Mouse (Mus musculus) ES-Bruce4 (cell line): ENCODE data around the gene Ewsr1.

Experiments
- CTCF ChIP-seq: IDR thresholded peaks from one replicate; pipeline ENCODE4 v1.8.1; 2011; ENCODE audit warnings: low read depth, low read length
- EP300 ChIP-seq: IDR thresholded peaks from 2 replicates; pipeline ENCODE4 v1.6.1; 2011; ENCODE audit warnings: low read depth, low read length; ENCODE audit not compliant: insufficient read depth
- POLR2A ChIP-seq: IDR thresholded peaks from one replicate; pipeline ENCODE4 v1.8.1; 2011; ENCODE audit warnings: low read length; ENCODE audit not compliant: insufficient read depth

DNA sequence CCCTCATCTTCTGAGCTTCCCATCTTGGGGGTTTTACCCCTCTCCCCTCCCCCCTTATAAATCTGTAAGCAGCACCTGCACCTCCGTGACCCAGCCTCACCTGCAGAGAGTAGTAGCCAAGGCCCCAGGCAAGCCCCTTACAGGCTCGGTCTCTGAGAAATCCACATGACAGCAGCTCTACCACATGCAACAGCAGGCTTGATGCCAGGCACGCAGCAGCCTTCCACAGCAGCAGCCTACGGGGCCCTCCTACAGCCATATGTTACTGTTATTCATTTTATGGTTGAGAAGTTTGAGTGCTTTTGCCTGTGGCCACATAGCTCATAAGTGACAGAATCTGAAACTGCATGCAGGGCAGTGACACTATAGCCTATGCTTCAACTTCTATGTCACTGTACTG is 63.6 kb downstream of the Ewsr1 start:
- no peak for TF ChIP-seq EP300
- no peak for TF ChIP-seq CTCF
- no peak for TF ChIP-seq POLR2A
